Mouse (Mus musculus) spleen, postnatal 36 days (tissue): ENCODE measurements around the gene Mapk7.

Source experiments
- DNase-seq, 2 experiments: peaks; one replicate each; pipeline ENCODE4 v3.0.0; 2022; ENCODE audit warnings: low spot score in 2 of 2, mixed read lengths in 1 of 2

Mapk7 gene

DNA sequence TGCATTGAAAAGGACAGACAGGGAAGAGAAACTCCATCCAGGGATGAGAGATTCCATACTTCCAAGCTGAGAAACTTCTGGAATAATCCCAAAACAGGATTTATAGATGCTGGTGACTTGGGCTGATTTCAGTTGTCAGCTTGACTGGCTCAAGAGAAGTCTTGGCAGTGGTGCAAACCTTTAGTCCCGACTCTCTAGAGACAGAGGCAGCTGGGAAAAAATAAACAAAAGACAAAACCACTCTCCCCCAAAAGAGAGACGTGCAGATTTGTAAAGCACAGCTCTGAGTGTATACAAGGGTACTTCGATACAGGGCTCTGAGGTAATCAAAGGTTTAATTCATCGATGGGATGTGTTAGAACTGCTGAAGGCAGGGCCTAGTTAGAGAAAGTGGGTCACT is 28.8 kb downstream of the Mapk7 start:
- no peak for DNase-seq

DNA sequence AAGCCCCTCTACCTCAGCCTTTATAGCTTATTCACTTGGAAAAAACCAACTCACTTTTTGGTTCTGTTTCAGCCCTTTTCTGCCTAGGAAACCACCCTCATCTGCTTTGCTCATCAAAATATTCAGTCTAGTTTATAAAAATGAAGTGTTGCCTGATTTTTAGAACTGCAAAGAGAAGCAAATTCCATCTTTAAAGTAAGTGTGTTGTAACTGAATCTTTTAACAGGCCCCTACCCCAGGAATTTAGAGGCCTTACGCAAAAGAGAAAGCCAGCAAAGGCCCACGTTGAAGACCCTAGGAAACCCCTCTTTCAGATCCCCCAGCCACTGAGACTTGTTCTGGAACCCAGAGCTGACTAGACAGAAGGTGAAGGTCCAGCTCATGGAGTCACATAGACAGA is 30.1 kb downstream of the Mapk7 start:
- no peak for DNase-seq

DNA sequence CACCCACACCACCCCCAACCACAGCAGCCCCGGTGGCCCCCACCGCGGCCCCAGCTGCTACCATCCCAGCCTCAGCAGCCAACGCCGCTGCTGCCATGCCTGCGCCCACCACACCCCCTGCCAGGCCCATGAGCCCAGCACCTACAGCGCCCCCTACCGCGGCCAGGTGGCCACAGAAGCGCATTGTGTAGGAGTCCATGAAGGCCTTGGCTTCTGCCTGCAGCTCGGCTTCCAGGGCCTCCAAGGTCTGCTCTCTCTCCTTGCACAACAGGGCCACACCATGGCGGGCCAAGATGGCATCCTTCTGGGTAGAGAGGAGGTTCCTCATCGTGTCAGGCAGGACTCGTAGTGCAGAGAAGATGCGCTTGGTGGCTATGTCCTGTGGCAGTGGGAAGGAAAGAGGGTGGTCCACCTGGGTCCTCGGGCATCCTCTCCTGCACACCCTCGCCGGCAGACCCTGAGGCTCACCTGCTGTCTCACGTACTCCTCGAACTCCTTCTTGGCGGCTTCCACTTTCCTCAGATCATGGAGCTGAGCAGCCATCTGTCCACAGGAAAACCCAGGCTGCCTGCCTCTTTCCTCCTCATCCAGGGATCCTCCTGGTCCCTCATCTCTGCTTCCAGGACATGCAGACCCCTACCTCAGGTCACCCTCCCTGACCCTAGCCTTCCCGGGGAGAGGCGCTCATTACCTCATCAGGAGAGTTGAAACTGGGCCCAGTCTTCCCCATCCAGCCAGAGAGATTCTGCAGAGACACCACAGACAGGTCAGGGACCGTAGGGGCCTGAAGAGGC is 44.5 kb downstream of the Mapk7 start:
- no peak for DNase-seq

DNA sequence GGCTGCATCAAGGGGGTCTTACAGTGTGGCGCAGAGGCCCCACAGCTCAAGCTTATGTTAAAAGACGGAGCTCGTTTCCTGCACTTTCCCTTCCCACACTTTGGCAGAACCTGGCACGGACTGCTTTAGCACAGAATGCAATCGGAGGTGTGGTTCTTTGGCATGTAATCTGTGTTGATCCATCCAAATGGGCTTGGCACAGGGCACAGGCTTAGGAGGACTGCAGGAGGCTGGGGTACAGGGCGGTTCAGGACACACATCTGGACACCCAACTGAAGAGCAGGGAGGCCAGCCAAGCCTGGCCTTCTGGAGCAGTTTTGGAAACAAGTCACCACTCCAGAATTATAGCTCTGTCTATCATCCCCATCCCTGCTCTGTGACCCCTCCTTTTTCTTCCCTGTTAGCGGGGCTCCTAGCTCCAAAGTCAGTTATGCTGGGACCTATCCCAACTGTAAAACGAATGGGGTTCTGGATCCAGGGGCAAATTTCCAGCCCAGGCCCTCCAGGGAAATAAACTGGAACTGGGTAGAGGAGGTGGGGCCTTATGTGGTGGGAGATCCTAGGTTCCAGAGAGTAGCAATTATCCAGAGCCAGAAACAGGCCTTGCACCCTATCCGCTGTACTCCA is 45.5 kb downstream of the Mapk7 start:
- DNase-seq, result no peak

DNA sequence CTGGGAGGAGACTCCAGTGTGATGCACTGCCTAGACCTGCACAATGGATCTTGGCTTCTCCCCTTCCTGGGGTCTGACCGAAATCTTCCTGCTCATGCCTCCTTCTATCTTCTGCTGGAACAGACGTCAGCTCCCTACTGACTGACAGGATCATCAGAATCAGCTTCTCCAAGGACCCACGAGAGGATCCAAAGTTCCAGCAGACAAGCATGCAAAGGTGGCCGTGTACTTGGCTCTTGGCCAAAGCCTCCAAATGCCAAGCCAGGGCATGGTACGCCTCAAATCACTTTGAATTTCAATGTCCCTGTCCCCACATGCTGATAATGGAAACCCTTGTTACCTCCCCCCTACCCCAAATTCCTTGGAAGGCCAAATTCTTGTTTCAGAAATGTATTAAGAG is 46.2 kb downstream of the Mapk7 start:
- DNase-seq, result no peak

DNA sequence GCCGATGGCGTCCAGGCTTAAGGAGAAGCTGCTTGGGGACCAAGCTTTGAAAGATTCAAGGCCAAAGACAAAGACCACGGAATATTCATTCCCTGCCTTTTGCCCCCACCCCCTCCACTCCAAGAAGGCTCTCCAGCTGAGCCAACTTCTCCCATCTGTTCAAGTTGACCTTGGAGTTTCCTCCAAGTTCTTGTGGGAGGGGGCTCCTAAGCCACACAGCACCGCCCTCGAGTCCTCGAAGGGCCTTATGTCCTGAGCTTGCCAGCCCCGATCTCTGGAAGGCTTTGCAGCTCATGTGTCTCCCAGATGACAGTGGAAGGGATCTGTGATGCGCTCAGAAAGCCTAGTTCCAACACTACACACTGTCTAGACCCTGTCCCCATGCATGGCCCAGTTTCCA is 46.9 kb downstream of the Mapk7 start:
- DNase-seq, result no peak

DNA sequence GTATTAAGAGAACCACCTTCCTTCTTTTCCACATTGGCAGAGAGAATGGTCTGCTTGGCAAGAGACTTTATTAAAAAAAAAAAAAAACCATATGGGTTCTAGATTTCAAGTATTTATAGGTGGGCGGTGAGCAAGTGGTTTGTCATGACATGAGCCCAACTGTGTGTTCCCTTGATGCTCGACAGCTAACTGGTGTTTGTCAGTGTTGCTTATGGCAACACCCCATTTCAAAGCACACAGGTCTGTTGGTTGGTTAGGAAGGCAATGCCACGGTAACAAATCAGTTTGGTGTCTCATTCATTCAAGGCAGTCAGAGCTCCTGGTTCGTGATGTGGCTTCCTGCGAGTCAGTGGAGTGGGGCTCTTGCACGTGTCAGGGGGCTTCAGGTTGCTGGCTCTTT is 50.4 kb downstream of the Mapk7 start:
- no peak for DNase-seq

DNA sequence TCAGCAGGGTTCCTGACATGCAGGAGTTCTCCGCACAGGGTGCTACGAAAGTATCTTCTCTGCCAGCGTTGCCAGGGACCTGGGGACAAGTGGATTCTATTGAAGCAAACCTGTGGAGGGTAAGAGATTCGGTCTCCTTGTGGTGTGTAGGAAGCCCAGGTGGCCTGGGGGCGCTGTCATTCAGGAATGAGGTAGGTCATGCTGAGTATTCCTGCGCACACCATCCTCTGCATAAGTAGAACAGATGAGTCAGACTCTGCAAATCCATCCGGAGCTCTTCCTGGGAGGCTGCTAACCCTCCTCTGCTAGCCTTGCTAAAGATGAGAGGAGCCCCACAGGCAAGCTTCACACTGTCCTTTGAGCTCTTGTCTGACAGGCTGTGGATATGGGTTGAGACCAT is 52.5 kb downstream of the Mapk7 start:
- no peak for DNase-seq

DNA sequence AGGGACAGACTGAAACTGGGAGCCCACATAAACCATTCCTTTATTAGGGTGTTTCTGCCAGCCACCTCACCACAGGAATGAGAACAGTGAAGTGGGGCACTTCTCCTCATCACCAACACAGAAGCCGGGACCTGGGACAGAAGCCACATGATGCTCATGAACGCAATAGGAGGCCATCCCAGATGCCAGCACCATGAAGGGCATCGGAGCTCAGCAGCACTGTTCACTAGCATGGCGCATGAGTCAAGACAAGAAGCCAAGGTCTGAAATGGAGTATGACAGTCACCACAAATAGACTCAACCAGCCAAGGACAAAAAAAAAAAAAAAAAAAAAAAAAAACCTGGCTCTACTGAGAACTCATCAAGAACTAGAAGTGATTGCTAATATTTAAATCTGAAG is 53.8 kb downstream of the Mapk7 start:
- DNase-seq, result no peak

DNA sequence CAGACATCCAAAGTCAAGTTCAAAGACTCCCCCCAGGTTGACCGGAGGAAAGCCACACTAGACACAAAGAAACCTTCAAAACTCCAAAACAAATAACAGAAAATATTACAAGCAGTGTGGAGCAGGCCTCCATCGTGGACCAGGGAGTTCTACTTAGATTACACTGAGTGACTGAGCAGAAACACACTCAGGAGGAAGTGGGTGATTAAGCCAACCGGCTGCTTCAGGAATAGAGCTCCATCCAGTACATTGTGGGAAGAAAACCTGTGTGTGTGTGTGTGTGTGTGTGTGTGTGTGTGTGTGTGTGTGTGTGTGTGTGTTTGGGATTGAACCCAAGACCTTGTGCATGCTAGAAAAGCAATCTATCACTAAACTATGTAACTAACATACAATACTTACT is 55.0 kb downstream of the Mapk7 start:
- no peak for DNase-seq
